Mouse (Mus musculus): ENCODE results near the gene Nop53. TPM values are rescaled to one million over a fixed set of nuclear protein-coding genes. Genes with fewer than 3 reads are reported as not detected.

Gene Nop53
- polyA plus RNA-seq, 1 experiment from 2014 or later, result 212 TPM

DNA sequence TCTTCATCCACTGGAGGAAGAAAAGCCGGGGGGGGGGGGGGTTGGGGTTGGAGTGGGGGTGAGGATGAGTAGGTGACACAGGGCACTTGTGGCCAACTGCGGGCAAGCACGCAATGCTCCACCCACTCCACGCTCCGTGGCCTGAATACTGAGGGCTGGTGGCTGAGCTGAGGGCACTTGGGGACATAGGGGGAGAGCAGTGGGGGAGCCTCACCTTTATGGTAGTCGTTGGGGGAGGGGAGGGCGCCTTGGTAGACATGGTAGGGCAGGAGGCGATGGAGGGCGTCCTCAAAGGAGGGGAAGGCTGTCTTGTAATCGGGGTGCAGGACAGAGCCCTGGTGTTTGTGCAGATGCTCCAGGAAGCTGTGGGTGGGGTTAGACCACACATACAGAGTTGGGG, 29.6 kb upstream of the Nop53 start:
- Histone ChIP-seq H3K27ac (ENCODE audit: low read length) (no peak overlapping the region), H3K4me1 (ENCODE audit: insufficient read depth, low read length) (no peaks in the 10 kb centered on the region), H3K4me2 (replicated peaks; ENCODE audit: low read depth, low read length) (no peak overlapping the region), H3K36me3 (ENCODE audit: insufficient read depth, low read length) (peaks cover 67% of the 10 kb centered on the region), H3K9ac (replicated peaks; ENCODE audit: low read length) (no peak overlapping the region), H3K27me3 (ENCODE audit: insufficient read depth, low read length) (no peaks in the 10 kb centered on the region), H3K4me3 (ENCODE audit: low read length) (no peak overlapping the region), H3K9me3 (ENCODE audit: low read length) (no peaks in the 10 kb centered on the region)
- WGBS, result 90% methylated on average over 10 of the region's 10 CpGs
- ATAC-seq (ENCODE audit: low FRiP score, low TSS enrichment), result 0 out of 2 replicates have a peak, but pooled peaks have one; percentile 10

DNA sequence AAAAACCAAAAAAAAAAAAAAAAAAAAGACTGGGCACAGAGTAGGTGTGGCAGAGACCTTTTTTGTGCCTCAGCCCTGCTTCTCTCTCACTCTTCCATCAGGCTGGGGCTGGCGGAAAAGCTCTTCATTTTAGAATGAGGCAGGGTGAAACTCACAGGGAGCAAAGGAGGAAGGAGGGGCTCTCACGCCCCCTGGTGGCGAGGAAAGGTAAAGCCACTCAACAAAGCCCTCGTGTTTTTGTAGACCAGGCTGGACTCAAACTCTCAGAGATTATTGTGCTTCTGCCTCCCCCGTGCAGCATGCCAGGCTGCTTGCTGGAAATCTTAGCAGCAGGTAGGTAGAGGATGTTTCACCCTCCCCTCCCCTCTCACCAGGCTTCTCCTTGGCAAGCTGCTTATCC, 28.8 kb upstream of the Nop53 start:
- no peak for ATAC-seq (ENCODE audit: low FRiP score, low TSS enrichment)
- H3K27me3 ChIP-seq (ENCODE audit: insufficient read depth, low read length), result no peaks in the 10 kb centered on the region
- H3K9ac ChIP-seq (replicated peaks; ENCODE audit: low read length), result no peak overlapping the region
- 57% methylated on average over 5 of the region's 5 CpGs for WGBS
- H3K4me2 ChIP-seq (replicated peaks; ENCODE audit: low read depth, low read length), result no peak overlapping the region
- H3K36me3 ChIP-seq (ENCODE audit: insufficient read depth, low read length), result peaks cover 73% of the 10 kb centered on the region
- peaks cover 4% of the 10 kb centered on the region; the same call in 1 of the 2 replicates for H3K9me3 ChIP-seq (ENCODE audit: low read length)
- no peak overlapping the region for H3K27ac ChIP-seq (ENCODE audit: low read length)
- H3K4me3 ChIP-seq (ENCODE audit: low read length), result no peak overlapping the region
- H3K4me1 ChIP-seq (ENCODE audit: insufficient read depth, low read length), result no peaks in the 10 kb centered on the region

DNA sequence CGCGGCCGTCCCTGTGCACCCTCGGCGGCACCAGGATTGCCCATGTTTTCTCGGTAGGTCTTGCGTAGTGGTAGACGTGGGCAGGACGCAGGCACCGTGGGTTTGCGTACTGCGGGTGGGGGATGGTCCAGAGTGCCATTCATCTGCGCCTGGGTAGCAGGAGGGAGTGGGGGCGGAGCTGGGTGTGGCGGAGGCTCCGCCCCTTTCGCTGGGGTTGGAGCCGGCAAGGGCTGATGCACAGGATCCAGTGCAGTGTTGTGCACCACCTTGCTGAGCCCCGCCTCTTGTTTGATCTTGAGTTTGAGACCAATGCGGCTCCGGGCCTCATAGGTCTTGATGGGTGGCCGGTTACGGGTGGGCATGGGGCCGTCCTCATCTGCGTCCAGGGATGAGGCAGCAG, 26.4 kb upstream of the Nop53 start:
- Histone ChIP-seq H3K9ac (replicated peaks; ENCODE audit: low read length) (no peak overlapping the region), H3K4me2 (replicated peaks; ENCODE audit: low read depth, low read length) (no peak overlapping the region), H3K27ac (ENCODE audit: low read length) (no peak overlapping the region), H3K27me3 (ENCODE audit: insufficient read depth, low read length) (no peaks in the 10 kb centered on the region), H3K36me3 (ENCODE audit: insufficient read depth, low read length) (peaks cover 56% of the 10 kb centered on the region), H3K4me1 (ENCODE audit: insufficient read depth, low read length) (no peaks in the 10 kb centered on the region), H3K9me3 (ENCODE audit: low read length) (peaks cover 4% of the 10 kb centered on the region; the same call in 1 of the 2 replicates), H3K4me3 (ENCODE audit: low read length) (no peak overlapping the region)
- WGBS, result 58% methylated on average over 25 of the region's 25 CpGs
- ATAC-seq (ENCODE audit: low FRiP score, low TSS enrichment), result peak; percentile 10; the same call in 1 of the 2 replicates

DNA sequence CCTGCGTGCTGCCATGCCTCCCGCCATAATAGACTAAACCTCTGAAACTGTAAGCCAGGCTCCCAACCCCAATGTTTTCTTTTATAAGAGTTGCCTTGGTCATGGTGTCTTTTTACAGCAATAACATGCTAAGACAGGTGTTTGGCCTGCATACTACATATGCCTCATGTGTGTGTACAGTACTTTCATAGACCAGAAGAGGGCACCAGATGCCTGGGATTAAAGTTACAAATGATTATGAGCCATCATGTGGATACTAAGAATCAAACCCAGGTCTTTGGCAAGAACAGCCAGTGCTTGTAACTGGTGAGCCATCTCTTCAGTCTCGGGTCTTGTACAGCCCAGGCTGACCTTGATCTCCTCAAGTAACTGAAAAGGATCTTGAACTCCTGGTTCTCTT, 23.8 kb upstream of the Nop53 start:
- WGBS, result 90% methylated on average over 3 of the region's 3 CpGs
- no peak overlapping the region for H3K9ac ChIP-seq (replicated peaks; ENCODE audit: low read length)
- H3K36me3 ChIP-seq (ENCODE audit: insufficient read depth, low read length), result peaks cover 38% of the 10 kb centered on the region
- H3K27me3 ChIP-seq (ENCODE audit: insufficient read depth, low read length), result no peaks in the 10 kb centered on the region
- no peak overlapping the region for H3K4me3 ChIP-seq (ENCODE audit: low read length)
- H3K27ac ChIP-seq (ENCODE audit: low read length), result no peak overlapping the region
- ATAC-seq (ENCODE audit: low FRiP score, low TSS enrichment), result no peak
- no peak overlapping the region for H3K4me2 ChIP-seq (replicated peaks; ENCODE audit: low read depth, low read length)
- peaks cover 4% of the 10 kb centered on the region; the same call in 1 of the 2 replicates for H3K9me3 ChIP-seq (ENCODE audit: low read length)
- H3K4me1 ChIP-seq (ENCODE audit: insufficient read depth, low read length), result no peaks in the 10 kb centered on the region

DNA sequence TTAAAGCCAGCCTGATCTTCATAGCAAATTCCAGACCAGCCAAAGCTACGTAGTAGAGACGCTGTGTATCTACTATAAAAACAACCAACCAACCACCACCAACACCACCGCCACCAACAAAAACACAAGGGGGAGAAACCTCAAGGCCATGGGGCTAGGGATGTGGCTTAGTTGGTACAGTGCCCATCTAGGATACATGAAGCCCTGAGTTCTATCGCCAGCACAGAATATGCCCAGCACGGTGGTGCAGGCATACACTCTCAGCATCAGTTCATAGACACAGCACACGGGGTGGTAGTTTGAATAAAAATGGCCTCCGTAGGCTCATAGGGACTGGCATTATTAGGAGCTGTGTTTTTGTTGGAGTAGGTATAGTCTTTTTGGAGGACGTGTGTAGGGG, 22.4 kb upstream of the Nop53 start:
- peaks cover 4% of the 10 kb centered on the region; the same call in 1 of the 2 replicates for H3K9me3 ChIP-seq (ENCODE audit: low read length)
- H3K36me3 ChIP-seq (ENCODE audit: insufficient read depth, low read length), result peaks cover 24% of the 10 kb centered on the region
- H3K4me2 ChIP-seq (replicated peaks; ENCODE audit: low read depth, low read length), result no peak overlapping the region
- WGBS, result 90% methylated on average over 8 of the region's 8 CpGs
- peaks cover 9% of the 10 kb centered on the region; the same call in 1 of the 2 replicates for H3K4me1 ChIP-seq (ENCODE audit: insufficient read depth, low read length)
- H3K27ac ChIP-seq (ENCODE audit: low read length), result no peak overlapping the region
- H3K9ac ChIP-seq (replicated peaks; ENCODE audit: low read length), result no peak overlapping the region
- no peak for ATAC-seq (ENCODE audit: low FRiP score, low TSS enrichment)
- no peaks in the 10 kb centered on the region for H3K27me3 ChIP-seq (ENCODE audit: insufficient read depth, low read length)
- no peak overlapping the region for H3K4me3 ChIP-seq (ENCODE audit: low read length)

DNA sequence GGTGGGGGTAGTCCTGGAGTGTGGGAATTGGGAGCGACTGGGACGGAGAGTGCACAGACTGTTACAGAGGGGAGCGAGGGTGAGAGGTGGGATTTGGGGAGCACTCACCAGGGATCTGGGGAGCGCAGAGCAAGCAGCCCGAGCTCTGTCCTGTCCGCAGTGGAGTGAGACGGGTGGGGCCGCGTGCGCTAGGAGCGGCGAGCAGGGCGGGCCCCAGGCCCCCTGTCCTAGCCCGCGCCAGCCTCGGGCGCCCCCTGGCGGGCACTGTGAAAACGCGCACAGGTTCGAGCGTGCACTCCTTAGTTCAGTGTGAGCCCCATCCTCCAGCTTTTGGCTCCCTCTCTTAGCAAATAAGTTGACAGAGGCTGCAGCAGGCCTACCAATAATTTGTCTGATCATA, 21.4 kb upstream of the Nop53 start, which contains the start of gene Ehd2:
Gene Ehd2, minus strand, starts transcription at position 256 of the 400 bp plus-strand sequence.
- Histone ChIP-seq H3K4me3 (ENCODE audit: low read length) (peak within 1 kb of the TSS; percentile 50), H3K9me3 (ENCODE audit: low read length) (peaks cover 4% of the 10 kb centered on the region; the same call in 1 of the 2 replicates), H3K36me3 (ENCODE audit: insufficient read depth, low read length) (peaks cover 19% of the 10 kb centered on the region), H3K4me1 (ENCODE audit: insufficient read depth, low read length) (peaks cover 19% of the 10 kb centered on the region), H3K27me3 (ENCODE audit: insufficient read depth, low read length) (no peaks in the 10 kb centered on the region), H3K9ac (replicated peaks; ENCODE audit: low read length) (peak within 1 kb of the TSS; percentile 70), H3K27ac (ENCODE audit: low read length) (0 out of 2 replicates have a peak within 1 kb of the TSS, but pooled peaks have one; percentile 30), H3K4me2 (replicated peaks; ENCODE audit: low read depth, low read length) (peak within 1 kb of the TSS; percentile 56)
- ATAC-seq (ENCODE audit: low FRiP score, low TSS enrichment), result peak; percentile 88
- WGBS, result 0% methylated on average over 22 of the region's 22 CpGs

DNA sequence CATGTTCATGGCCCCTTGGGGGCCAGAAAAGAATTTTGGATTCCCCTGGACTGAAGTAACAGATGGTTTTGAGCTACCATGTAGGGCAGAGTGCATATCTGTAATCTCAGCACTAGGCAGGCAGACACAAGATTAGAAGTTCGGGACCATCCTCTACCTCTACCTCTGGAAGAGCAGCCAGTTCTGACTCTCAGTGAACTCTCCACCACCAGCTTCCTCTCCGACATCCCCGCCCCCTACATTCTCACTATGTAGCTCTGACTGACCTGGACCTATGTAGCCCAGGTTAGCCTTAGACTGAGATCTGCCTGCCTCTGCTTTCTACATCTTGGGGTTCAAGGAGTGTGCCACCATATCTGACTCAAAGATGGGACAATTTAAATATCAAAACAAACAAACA, 20.6 kb upstream of the Nop53 start:
- no peaks in the 10 kb centered on the region for H3K27me3 ChIP-seq (ENCODE audit: insufficient read depth, low read length)
- H3K4me3 ChIP-seq (ENCODE audit: low read length), result peak overlapping the region; percentile 50
- H3K36me3 ChIP-seq (ENCODE audit: insufficient read depth, low read length), result peaks cover 11% of the 10 kb centered on the region
- H3K4me1 ChIP-seq (ENCODE audit: insufficient read depth, low read length), result peaks cover 25% of the 10 kb centered on the region
- H3K27ac ChIP-seq (ENCODE audit: low read length), result no peak overlapping the region
- H3K9ac ChIP-seq (replicated peaks; ENCODE audit: low read length), result no peak overlapping the region
- H3K4me2 ChIP-seq (replicated peaks; ENCODE audit: low read depth, low read length), result peak overlapping the region; percentile 56
- H3K9me3 ChIP-seq (ENCODE audit: low read length), result peaks cover 4% of the 10 kb centered on the region; the same call in 1 of the 2 replicates
- 72% methylated on average over 3 of the region's 3 CpGs for WGBS
- ATAC-seq (ENCODE audit: low FRiP score, low TSS enrichment), result no peak

DNA sequence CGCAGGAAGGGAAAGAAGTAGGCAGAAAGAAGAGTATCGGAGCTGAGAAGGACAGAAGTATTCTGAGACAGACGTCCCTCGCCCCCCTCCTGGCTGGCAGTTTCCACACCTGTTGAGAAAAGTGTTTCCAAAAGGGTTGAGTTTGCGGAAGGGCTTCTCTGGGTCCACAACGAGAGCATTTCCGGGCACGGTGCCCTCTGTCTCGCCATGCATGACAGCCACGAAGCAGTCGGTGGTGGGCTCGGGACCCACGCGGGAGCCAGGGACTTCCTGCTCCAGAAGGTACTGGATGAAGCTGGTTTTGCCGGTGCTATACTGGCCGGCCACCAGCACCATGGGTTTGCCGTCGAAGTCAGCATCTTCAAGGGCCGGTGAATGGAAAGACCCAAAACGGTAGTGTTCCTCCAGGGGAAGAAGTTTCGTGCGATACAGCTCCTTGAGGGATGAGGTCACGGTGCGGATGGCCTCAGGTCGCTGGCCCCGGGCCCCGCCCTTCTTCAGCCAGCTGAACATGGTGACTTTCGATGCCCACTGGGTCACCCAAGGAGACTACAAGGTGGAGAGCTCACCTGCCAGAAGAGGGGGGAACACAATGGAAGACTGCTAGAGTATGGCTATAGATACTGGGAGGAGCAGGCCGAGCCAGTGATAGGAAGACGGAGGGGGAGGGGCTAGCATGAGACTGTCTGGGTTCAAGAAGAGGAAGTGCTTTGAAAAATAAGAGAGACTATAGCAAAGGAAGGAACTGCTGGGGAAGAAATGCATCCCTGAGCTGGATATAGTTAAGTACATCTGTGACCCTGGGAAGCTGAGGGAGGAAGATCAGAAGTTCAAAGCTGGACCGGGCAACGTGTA, 18.2 kb upstream of the Nop53 start:
- ATAC-seq (ENCODE audit: low FRiP score, low TSS enrichment), result no peak
- 76% methylated on average over 32 of the region's 32 CpGs for whole genome bisulfite sequencing
- H3K4me1 ChIP-seq (ENCODE audit: insufficient read depth, low read length), result peaks cover 25% of the 10 kb centered on the region

DNA sequence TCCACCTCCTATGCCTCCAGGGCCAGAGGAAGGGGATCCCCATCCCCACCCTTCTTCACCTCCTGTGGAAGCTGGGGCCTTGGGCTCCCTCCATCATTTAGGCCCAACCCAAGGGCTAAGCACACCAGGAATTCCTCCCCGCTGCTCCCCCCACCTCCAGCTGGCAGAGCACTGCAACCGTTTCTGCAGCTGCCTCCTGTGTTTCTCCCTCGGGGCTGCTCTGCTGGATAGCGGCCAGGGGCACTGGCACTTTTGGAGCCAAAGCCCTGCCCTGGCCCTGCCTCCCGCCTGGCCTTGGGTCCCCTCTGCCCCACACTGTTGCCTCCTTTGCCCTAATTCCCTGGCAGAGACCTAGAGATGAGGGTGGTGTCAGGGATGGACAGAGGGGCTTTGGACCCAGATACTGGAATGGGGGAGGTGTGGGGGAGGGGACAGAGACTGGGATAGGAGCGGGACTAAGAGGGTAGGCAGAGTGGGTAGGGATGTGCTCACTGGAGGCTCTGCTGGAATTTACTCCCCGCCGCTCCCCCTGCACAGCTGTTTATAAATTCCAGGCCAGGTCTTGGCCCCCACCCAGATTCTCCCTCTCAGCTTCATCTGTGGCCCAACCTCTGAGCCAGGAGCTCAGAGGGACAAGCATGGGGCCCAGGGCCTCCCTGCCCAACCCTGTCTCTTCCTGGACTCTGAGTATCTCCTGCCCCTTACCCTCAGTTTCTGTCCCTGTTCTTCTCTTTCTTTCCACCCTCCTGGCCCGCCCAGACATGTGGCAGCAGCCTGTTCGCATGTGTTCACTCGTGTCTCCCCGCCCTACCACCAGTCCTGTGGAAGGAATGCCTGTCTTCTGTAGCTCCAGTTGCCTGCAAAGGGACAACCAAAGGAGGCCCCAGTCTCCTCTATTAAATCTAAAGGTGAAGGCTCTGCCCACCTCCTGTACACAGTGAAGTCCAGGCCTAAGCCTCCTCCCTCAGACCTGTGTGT, 16.7 kb upstream of the Nop53 start:
- peak overlapping the region; percentile 53 for H3K9ac ChIP-seq (replicated peaks; ENCODE audit: low read length)
- WGBS, result 40% methylated on average over 12 of the region's 12 CpGs
- peak; percentile 54 for ATAC-seq (ENCODE audit: low FRiP score, low TSS enrichment)
- peaks cover 25% of the 10 kb centered on the region for H3K4me1 ChIP-seq (ENCODE audit: insufficient read depth, low read length)
- H3K4me3 ChIP-seq (ENCODE audit: low read length), result peak overlapping the region; percentile 4; the same call in 1 of the 2 replicates
- H3K9me3 ChIP-seq (ENCODE audit: low read length), result no peaks in the 10 kb centered on the region
- peak overlapping the region; percentile 87 for H3K27ac ChIP-seq (ENCODE audit: low read length)
- no peaks in the 10 kb centered on the region for H3K27me3 ChIP-seq (ENCODE audit: insufficient read depth, low read length)
- H3K4me2 ChIP-seq (replicated peaks; ENCODE audit: low read depth, low read length), result peak overlapping the region; percentile 30
- peaks cover 5% of the 10 kb centered on the region; the same call in 1 of the 2 replicates for H3K36me3 ChIP-seq (ENCODE audit: insufficient read depth, low read length)

More for the DNA sequence above, 18.2 kb upstream of the Nop53 start:
- Histone ChIP-seq H3K4me2 (replicated peaks; ENCODE audit: low read depth, low read length) (peak overlapping the region; percentile 5; the same call in 1 of the 2 replicates), H3K9ac (replicated peaks; ENCODE audit: low read length) (no peak overlapping the region), H3K4me3 (ENCODE audit: low read length) (peak overlapping the region; percentile 5; the same call in 1 of the 2 replicates), H3K27ac (ENCODE audit: low read length) (no peak overlapping the region), H3K27me3 (ENCODE audit: insufficient read depth, low read length) (no peaks in the 10 kb centered on the region), H3K9me3 (ENCODE audit: low read length) (no peaks in the 10 kb centered on the region), H3K36me3 (ENCODE audit: insufficient read depth, low read length) (no peaks in the 10 kb centered on the region)
